Mouse (Mus musculus) ES-E14 (cell line): ENCODE measurements around the gene Adamts14. TPM values are rescaled to one million over a fixed set of nuclear protein-coding genes. Genes with fewer than 3 reads are reported as not detected.

Experiments used
- DNase-seq: peaks from one replicate; pipeline ENCODE4 v3.0.0-alpha.2; 2013; ENCODE audit warnings: low read depth, low spot score
- H3K27ac ChIP-seq: 2 replicates; pipeline ENCODE4 v1.5.1; 2012; ENCODE audit warnings: low read depth, mild to moderate bottlenecking, low read length, moderate library complexity, mixed read lengths; ENCODE audit not compliant: poor library complexity, insufficient read depth, severe bottlenecking
- H3K36me3 ChIP-seq: 2 replicates; pipeline ENCODE4 v1.6.1; 2012; ENCODE audit warnings: mild to moderate bottlenecking, low read length, moderate library complexity, mixed read lengths; ENCODE audit not compliant: control insufficient read depth, poor library complexity, insufficient read depth, severe bottlenecking
- H3K4me1 ChIP-seq, 2 experiments: fragments of 150-350 bp in 1 of 2; sonication (generic) in 1 of 2; 2 replicates each; pipeline ENCODE4 v1.6.1; 2012; ENCODE audit warnings: low read length in 2 of 2, mild to moderate bottlenecking in 1 of 2, mixed read lengths in 1 of 2; ENCODE audit not compliant: control insufficient read depth in 2 of 2, insufficient read depth in 2 of 2, poor library complexity in 1 of 2
- H3K4me3 ChIP-seq, 2 experiments: fragments of 150-350 bp in 1 of 2; sonication (generic) in 1 of 2; 2 replicates each; pipeline ENCODE4 v1.5.1; 2012; ENCODE audit warnings: low read length in 2 of 2, low read depth in 1 of 2, mild to moderate bottlenecking in 1 of 2, mixed read lengths in 1 of 2; ENCODE audit not compliant: insufficient read depth in 1 of 2, poor library complexity in 1 of 2, severe bottlenecking in 1 of 2
- H3K9ac ChIP-seq: 2 replicates; pipeline ENCODE4 v1.6.1; 2012; ENCODE audit warnings: low read depth, mild to moderate bottlenecking, low read length, mixed read lengths; ENCODE audit not compliant: poor library complexity, insufficient read depth, severe bottlenecking
- H3K9me3 ChIP-seq: fragments of 150-350 bp; sonication (generic); 2 replicates; pipeline ENCODE4 v1.6.1; 2012; ENCODE audit warnings: low read depth, mild to moderate bottlenecking, low read length; ENCODE audit not compliant: control insufficient read depth, insufficient read depth
- CHD2 ChIP-seq: IDR thresholded peaks from 2 replicates; pipeline ENCODE4 v1.6.1; 2014; ENCODE audit warnings: mild to moderate bottlenecking, low read depth, low read length, inconsistent platforms
- HCFC1 ChIP-seq: IDR thresholded peaks from 2 replicates; pipeline ENCODE4 v1.6.1; 2012; ENCODE audit warnings: low read length, inconsistent platforms, borderline replicate concordance; ENCODE audit not compliant: insufficient read depth
- MAFK ChIP-seq: IDR thresholded peaks from 2 replicates; pipeline ENCODE4 v1.6.1; 2014; ENCODE audit warnings: mild to moderate bottlenecking, low read depth, low read length, inconsistent platforms; ENCODE audit not compliant: insufficient read depth
- ZC3H11A ChIP-seq: IDR thresholded peaks from 2 replicates; pipeline ENCODE4 v1.6.1; 2012; ENCODE audit warnings: low read depth, mild to moderate bottlenecking, inconsistent platforms, low read length, borderline replicate concordance
- ZNF384 ChIP-seq: IDR thresholded peaks from 2 replicates; pipeline ENCODE4 v1.6.1; 2012; ENCODE audit warnings: low read depth, low read length, inconsistent platforms
- in situ Hi-C, 2 experiments: fragments of 600-800 bp; cut with MboI; formaldehyde crosslinking; loops; one replicate each; pipeline ENCODE4 v1.15.1; 2025; ENCODE audit warnings: low sequenced_read_pairs in 2 of 2, inconsistent platforms in 1 of 2; ENCODE audit not compliant: unreplicated experiment in 2 of 2
- total RNA-seq: library from RNA; depleted of rRNA; stranded (reverse); fragments of 300-350 nt; gene quantifications from 2 replicates; pipeline ENCODE4 v1.2.3, GENCODE M21; 2012

The Adamts14 gene
- total RNA-seq, 1 experiment: 7.4 TPM

GRCm38 (mm10) chr10:61300996-61301395, 27.8 kb upstream of the Adamts14 start:
- in situ Hi-C loops: no loop called here
- DNase-seq: no peak
- no peak overlapping the region for H3K4me3 ChIP-seq
- H3K36me3 ChIP-seq: no peaks in the 10 kb centered on the region
- H3K27ac ChIP-seq: no peak overlapping the region
- TF ChIP-seq ZNF384: no peak
- no peak for TF ChIP-seq CHD2
- TF ChIP-seq HCFC1: no peak
- no peak for TF ChIP-seq ZC3H11A
- no peak for TF ChIP-seq MAFK
- H3K4me1 ChIP-seq: peaks cover 0 to 2% of the 10 kb centered on the region in 2 experiments; a peak in 2 of 4 replicates
- H3K9ac ChIP-seq: no peak overlapping the region
- H3K9me3 ChIP-seq: no peaks in the 10 kb centered on the region

- Histone ChIP-seq H3K4me3 (no peak within 1 kb of the TSS), H3K4me1 (no peaks in the 10 kb centered on the region), H3K9ac (no peak within 1 kb of the TSS), H3K9me3 (no peaks in the 10 kb centered on the region), H3K36me3 (no peaks in the 10 kb centered on the region), H3K27ac (no peak within 1 kb of the TSS)
- DNase-seq: no peak
- TF ChIP-seq MAFK: no peak
- no peak for TF ChIP-seq HCFC1
- no peak for TF ChIP-seq ZC3H11A
- TF ChIP-seq CHD2: no peak
- no peak for TF ChIP-seq ZNF384
- in situ Hi-C loops: no loop called here
Measured at GRCm38 (mm10) chr10:61297477-61297876, 24.2 kb upstream of the Adamts14 start, which contains the start of gene Prf1. Prf1 (plus strand) TSS chr10:61297833.

- no peak for TF ChIP-seq HCFC1
- TF ChIP-seq ZC3H11A: no peak
- no peak for TF ChIP-seq MAFK
- TF ChIP-seq CHD2: no peak
- no peak for TF ChIP-seq ZNF384
- Histone ChIP-seq H3K4me1 (no peaks in the 10 kb centered on the region), H3K36me3 (no peaks in the 10 kb centered on the region), H3K27ac (no peak overlapping the region), H3K4me3 (no peak overlapping the region), H3K9ac (no peak overlapping the region), H3K9me3 (no peaks in the 10 kb centered on the region)
- in situ Hi-C loops: no loop called here
- DNase-seq: no peak
Measured at GRCm38 (mm10) chr10:61296713-61297445, 23.6 kb upstream of the Adamts14 start.

GRCm38 (mm10) chr10:61294242-61294641, 21.0 kb upstream of the Adamts14 start:
- no peak for TF ChIP-seq HCFC1
- no peak for TF ChIP-seq CHD2
- TF ChIP-seq MAFK: no peak
- TF ChIP-seq ZC3H11A: no peak
- no peak for TF ChIP-seq ZNF384
- no peak for DNase-seq
- H3K4me1 ChIP-seq: no peaks in the 10 kb centered on the region

More at GRCm38 (mm10) chr10:61294242-61294641, 21.0 kb upstream of the Adamts14 start:
- in situ Hi-C loops: no loop called here
- Histone ChIP-seq H3K36me3 (no peaks in the 10 kb centered on the region), H3K9ac (no peak overlapping the region), H3K4me3 (no peak overlapping the region), H3K9me3 (no peaks in the 10 kb centered on the region), H3K27ac (no peak overlapping the region)
